Mouse (Mus musculus): ENCODE measurements around the gene Spdl1.

Gene Spdl1

GRCm38 (mm10) chr11:34796097-34796496 lies 37.3 kb downstream of the Spdl1 start:
- no peak for DNase-seq

GRCm38 (mm10) chr11:34791872-34792271 lies 41.6 kb downstream of the Spdl1 start:
- peak in 1 of 2 experiments; percentile 21 for DNase-seq

GRCm38 (mm10) chr11:34784864-34785263 lies 48.6 kb downstream of the Spdl1 start:
- DNase-seq = no peak

- DNase-seq = peak; percentile 68 to 79
These were observed 49.8 kb downstream of the Spdl1 start, which contains the start of gene Dock2 for GRCm38 (mm10) chr11:34783587-34784043. TSS of gene Dock2 (minus strand) at chr11:34783892.

GRCm38 (mm10) chr11:34782516-34783430 lies 50.7 kb downstream of the Spdl1 start:
- DNase-seq = peak; percentile 70 to 84

- DNase-seq = no peak
These were observed 52.7 kb downstream of the Spdl1 start for GRCm38 (mm10) chr11:34780786-34781185.

- no peak for DNase-seq
These were observed 53.5 kb downstream of the Spdl1 start for GRCm38 (mm10) chr11:34779966-34780365.

- DNase-seq = no peak
These were observed 55.1 kb downstream of the Spdl1 start for GRCm38 (mm10) chr11:34778351-34778750.

GRCm38 (mm10) chr11:34777529-34777928 lies 55.9 kb downstream of the Spdl1 start:
- no peak for DNase-seq

GRCm38 (mm10) chr11:34776054-34776453 lies 57.4 kb downstream of the Spdl1 start:
- DNase-seq = no peak

GRCm38 (mm10) chr11:34774636-34775035 lies 58.8 kb downstream of the Spdl1 start:
- DNase-seq = no peak

- DNase-seq = no peak
These were observed 60.0 kb downstream of the Spdl1 start for GRCm38 (mm10) chr11:34773304-34773895.

- DNase-seq = peak; percentile 36 to 51
These were observed 62.0 kb downstream of the Spdl1 start for GRCm38 (mm10) chr11:34771221-34771986.

- peak in 1 of 2 experiments; percentile 36 for DNase-seq
These were observed 62.8 kb downstream of the Spdl1 start for GRCm38 (mm10) chr11:34770666-34771065.

- no peak for DNase-seq
These were observed 63.5 kb downstream of the Spdl1 start for GRCm38 (mm10) chr11:34769946-34770345.

- peak in 1 of 2 experiments; percentile 37 for DNase-seq
These were observed 64.0 kb downstream of the Spdl1 start for GRCm38 (mm10) chr11:34769396-34769795.

- DNase-seq = no peak
These were observed 69.6 kb downstream of the Spdl1 start for GRCm38 (mm10) chr11:34763739-34764361.

- DNase-seq = no peak
These were observed 70.8 kb downstream of the Spdl1 start for GRCm38 (mm10) chr11:34762570-34763127.

GRCm38 (mm10) chr11:34762125-34762524 lies 71.3 kb downstream of the Spdl1 start:
- no peak for DNase-seq

GRCm38 (mm10) chr11:34759582-34759981 lies 73.9 kb downstream of the Spdl1 start:
- DNase-seq = no peak
